Mouse (Mus musculus): ENCODE measurements at regions not wholly inside any gene's neighbourhood (a gene's known extent, or its start where the extent isn't known, plus 50 kb on each side); places are given as distances from the start of the nearest gene placed in this dataset.

GRCm38 (mm10) chr2:61088501-61088900 is 125.5 kb upstream of the Rbms1 start:
- TF ChIP-seq RAD21 (IDR thresholded peaks at IDR 0.05; ENCODE audit: low read depth, low read length) (no peak), EP300 (IDR thresholded peaks at IDR 0.05; ENCODE audit: low read length) (no peak), POLR2A (IDR thresholded peaks at IDR 0.05; ENCODE audit: low read depth, low read length) (no peak), CTCF (conservative IDR thresholded peaks at IDR 0.05 in 1 of 2, IDR thresholded peaks at IDR 0.05 in 1 of 2; ENCODE audit: low read depth in 2 of 2, low read length in 2 of 2) (no peak), GABPA (IDR thresholded peaks at IDR 0.05; ENCODE audit: insufficient replicate concordance, low read depth, low read length) (no peak), ZC3H11A (IDR thresholded peaks at IDR 0.05; ENCODE audit: low read depth, low read length) (no peak), MEF2A (IDR thresholded peaks at IDR 0.05; ENCODE audit: borderline replicate concordance, low read depth, low read length) (no peak), TCF12 (IDR thresholded peaks at IDR 0.05; ENCODE audit: low read depth, low read length) (no peak)
